Mouse (Mus musculus): ENCODE data around the gene Nup93. TPM values are rescaled to one million over a fixed set of nuclear protein-coding genes. Genes with fewer than 3 reads are reported as not detected.

Nup93 gene
- total and polyA plus RNA-seq, 3 experiments = 46.0 to 99.6 (median 88.3) TPM

DNA sequence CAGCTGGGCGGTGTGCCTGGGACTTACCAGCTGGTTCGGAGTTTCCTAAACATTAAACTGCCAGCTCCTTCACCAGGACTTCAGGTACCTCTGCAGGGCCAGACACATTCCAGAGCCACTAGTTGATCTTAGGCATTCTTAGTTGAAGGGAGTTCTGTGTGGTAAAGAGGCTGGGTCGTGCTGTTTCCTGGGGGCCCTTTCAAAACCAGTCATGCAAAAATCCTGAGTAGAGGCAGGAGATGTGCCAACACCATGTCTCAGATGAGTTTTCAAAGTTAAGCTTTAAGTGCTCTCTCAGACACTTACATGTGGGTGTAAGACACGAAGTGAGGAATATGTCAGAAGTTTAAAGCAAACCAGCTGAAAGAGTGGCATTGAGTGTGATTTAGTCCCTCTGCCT is 86.4 kb downstream of the Nup93 start:
- H3K9ac ChIP-seq (ENCODE audit: insufficient read depth, low read depth) = no peak overlapping the region
- dilution Hi-C loops (cut with MboI; ENCODE audit: extremely low pct_ligation_motif_present, extremely low pct_unique_long_range_greater_than_20kb, low sequenced_read_pairs) = no loop called here
- in situ Hi-C loops (cut with MboI; ENCODE audit: low pct_ligation_motif_present, low pct_unique_long_range_greater_than_20kb, low sequenced_read_pairs) = no loop called here

GRCm38 (mm10) chr8:94304412-94304811 is 90.0 kb downstream of the Nup93 start:
- TF ChIP-seq MYC (IDR thresholded peaks at IDR 0.05; ENCODE audit: low read depth, low read length) (no peak), KAT2A (IDR thresholded peaks at IDR 0.05; ENCODE audit: insufficient replicate concordance, low read length) (no peak), E2F4 (IDR thresholded peaks at IDR 0.05; ENCODE audit: insufficient replicate concordance, low read depth, low read length) (no peak), MXI1 (IDR thresholded peaks at IDR 0.05; ENCODE audit: low read depth, low read length) (no peak), POLR2A (IDR thresholded peaks at IDR 0.05; ENCODE audit: low read depth, low read length) (no peak), ELF1 (IDR thresholded peaks at IDR 0.05; ENCODE audit: low read depth, low read length) (no peak), BHLHE40 (IDR thresholded peaks at IDR 0.05; ENCODE audit: low read depth, low read length) (no peak), ETS1 (conservative IDR thresholded peaks at IDR 0.05; ENCODE audit: low read depth, low read length) (no peak), PAX5 (IDR thresholded peaks at IDR 0.05; ENCODE audit: low read length) (no peak), HCFC1 (IDR thresholded peaks at IDR 0.05; ENCODE audit: low read depth, low read length) (no peak), ZNF384 (IDR thresholded peaks at IDR 0.05; ENCODE audit: low read depth, low read length) (no peak), MAFK (IDR thresholded peaks at IDR 0.05; ENCODE audit: insufficient replicate concordance, low read length) (no peak), JUN (IDR thresholded peaks at IDR 0.05; ENCODE audit: insufficient read depth, low read depth, low read length) (no peak)
- Histone ChIP-seq H3K79me2 (replicated peaks; ENCODE audit: control insufficient read depth, extremely low read depth, insufficient read depth, poor library complexity, severe bottlenecking) (no peaks in the 10 kb centered on the region), H3K4me3 (replicated peaks in 1 of 3; ENCODE audit: low read depth in 2 of 3, low read length in 2 of 3, poor library complexity in 1 of 3) (no peak overlapping the region), H3K4me1 (ENCODE audit: control insufficient read depth in 1 of 2, insufficient read depth in 2 of 2) (peaks cover 0 to 19% of the 10 kb centered on the region in 2 experiments; a peak in 2 of 4 replicates), H3K27me3 (replicated peaks) (no peaks in the 10 kb centered on the region), H3K4me2 (ENCODE audit: insufficient read depth, low read depth, poor library complexity, severe bottlenecking) (no peak overlapping the region), H3K9ac (ENCODE audit: insufficient read depth, low read depth) (no peak overlapping the region), H3K9me3 (replicated peaks; ENCODE audit: low read length) (no peaks in the 10 kb centered on the region), H3K36me3 (replicated peaks in 1 of 2; ENCODE audit: control insufficient read depth in 1 of 2, insufficient read depth in 1 of 2, low read length in 1 of 2) (peaks cover 70 to 87% of the 10 kb centered on the region in 2 experiments), H3K27ac (ENCODE audit: insufficient read depth, low read depth) (no peak overlapping the region)
- no peak for DNase-seq (ENCODE audit: extremely low read depth)
- dilution Hi-C loops (cut with MboI; ENCODE audit: extremely low pct_ligation_motif_present, extremely low pct_unique_long_range_greater_than_20kb, low sequenced_read_pairs) = no loop called here
- in situ Hi-C loops (cut with MboI; ENCODE audit: low pct_ligation_motif_present, low pct_unique_long_range_greater_than_20kb, low sequenced_read_pairs) = no loop called here

More for the DNA sequence above, 86.4 kb downstream of the Nup93 start:
- no peaks in the 10 kb centered on the region for H3K79me2 ChIP-seq (replicated peaks; ENCODE audit: control insufficient read depth, extremely low read depth, insufficient read depth, poor library complexity, severe bottlenecking)
- peaks cover 0 to 19% of the 10 kb centered on the region in 2 experiments; a peak in 2 of 4 replicates for H3K4me1 ChIP-seq (ENCODE audit: control insufficient read depth in 1 of 2, insufficient read depth in 2 of 2)
- H3K27ac ChIP-seq (ENCODE audit: insufficient read depth, low read depth) = no peak overlapping the region
- peaks cover 59 to 79% of the 10 kb centered on the region in 2 experiments for H3K36me3 ChIP-seq (replicated peaks in 1 of 2; ENCODE audit: control insufficient read depth in 1 of 2, insufficient read depth in 1 of 2, low read length in 1 of 2)
- no peaks in the 10 kb centered on the region for H3K9me3 ChIP-seq (replicated peaks; ENCODE audit: low read length)
- no peaks in the 10 kb centered on the region for H3K27me3 ChIP-seq (replicated peaks)
- no peak overlapping the region for H3K4me3 ChIP-seq (replicated peaks in 1 of 3; ENCODE audit: low read depth in 2 of 3, low read length in 2 of 3, poor library complexity in 1 of 3)
- no peak for DNase-seq (ENCODE audit: extremely low read depth)
- no peak for TF ChIP-seq TBP (conservative IDR thresholded peaks at IDR 0.05; ENCODE audit: low read depth, low read length)
- TF ChIP-seq JUND (conservative IDR thresholded peaks at IDR 0.05; ENCODE audit: low read depth, low read length) = no peak
- TF ChIP-seq POLR2AphosphoS2 (IDR thresholded peaks at IDR 0.05; ENCODE audit: low read depth, low read length) = no peak
- TF ChIP-seq ZMIZ1 (IDR thresholded peaks at IDR 0.05; ENCODE audit: low read depth, low read length) = no peak
- TF ChIP-seq EP300 (IDR thresholded peaks at IDR 0.05; ENCODE audit: low read length) = no peak
- TF ChIP-seq RCOR1 (conservative IDR thresholded peaks at IDR 0.05; ENCODE audit: low read depth, low read length) = no peak
- no peak for TF ChIP-seq MXI1 (IDR thresholded peaks at IDR 0.05; ENCODE audit: low read depth, low read length)
- TF ChIP-seq CHD2 (IDR thresholded peaks at IDR 0.05; ENCODE audit: low read length) = no peak
- no peak for TF ChIP-seq NRF1 (IDR thresholded peaks at IDR 0.05; ENCODE audit: low read depth, low read length)
- no peak for TF ChIP-seq CHD1 (IDR thresholded peaks at IDR 0.05; ENCODE audit: low read depth, low read length)
- no peak for TF ChIP-seq BHLHE40 (IDR thresholded peaks at IDR 0.05; ENCODE audit: low read depth, low read length)
- no peak for TF ChIP-seq TCF12 (IDR thresholded peaks at IDR 0.05; ENCODE audit: low read depth, low read length)
- no peak for TF ChIP-seq ETS1 (conservative IDR thresholded peaks at IDR 0.05; ENCODE audit: low read depth, low read length)
- TF ChIP-seq ELF1 (IDR thresholded peaks at IDR 0.05; ENCODE audit: low read depth, low read length) = no peak
- no peak for TF ChIP-seq GABPA (IDR thresholded peaks at IDR 0.05; ENCODE audit: insufficient replicate concordance, low read depth, low read length)
- no peak for TF ChIP-seq ZKSCAN1 (IDR thresholded peaks at IDR 0.05; ENCODE audit: borderline replicate concordance, low read depth, low read length)
- no peak for TF ChIP-seq MAZ (IDR thresholded peaks at IDR 0.05; ENCODE audit: low read depth, low read length)
- no peak for TF ChIP-seq KAT2A (IDR thresholded peaks at IDR 0.05; ENCODE audit: insufficient replicate concordance, low read length)
- H3K4me2 ChIP-seq (ENCODE audit: insufficient read depth, low read depth, poor library complexity, severe bottlenecking) = no peak overlapping the region
